Mouse (Mus musculus) lung, postnatal 0 days (tissue): Measurements from ENCODE around the gene Gm38655.

Experiments used
- CTCF ChIP-seq: IDR thresholded peaks from 2 replicates; pipeline ENCODE4 v1.5.1; 2016; ENCODE audit warnings: antibody characterized with exemption, mild to moderate bottlenecking
- EP300 ChIP-seq: IDR thresholded peaks from 2 replicates; pipeline ENCODE4 v1.6.1; 2016; ENCODE audit warnings: antibody characterized with exemption, mild to moderate bottlenecking, control low read depth

DNA sequence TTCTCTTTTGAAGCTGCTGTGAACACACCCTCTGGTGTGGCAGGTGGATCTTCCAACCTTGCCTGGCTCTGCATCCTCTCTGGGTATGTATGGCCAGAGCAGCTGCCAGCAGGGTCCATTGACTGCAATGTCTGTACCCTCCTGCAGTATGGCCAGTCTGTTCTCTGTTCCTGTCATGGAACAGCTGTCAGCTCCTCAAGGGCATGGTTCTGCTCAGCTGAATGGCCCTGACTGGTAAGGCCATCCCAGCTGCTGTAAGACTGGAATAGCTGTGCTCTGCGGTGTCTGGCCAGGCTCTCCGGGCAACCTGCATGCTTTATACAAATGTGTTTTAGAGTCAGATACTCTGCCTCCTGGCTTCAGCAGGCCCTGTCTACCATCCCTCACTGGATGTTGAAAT, 5.6 kb downstream of the Gm38655 start:
- TF ChIP-seq EP300 (no peak), CTCF (no peak)
